Mouse (Mus musculus) heart, postnatal 0 days (tissue): ENCODE results near the gene Ago3.

Experiments used
- CTCF ChIP-seq: IDR thresholded peaks from 2 replicates; pipeline ENCODE4 v1.5.1; 2016; ENCODE audit warnings: antibody characterized with exemption, control low read depth, low read depth
- EP300 ChIP-seq: IDR thresholded peaks from 2 replicates; pipeline ENCODE4 v1.6.1; 2016; ENCODE audit warnings: antibody characterized with exemption, low read depth

DNA sequence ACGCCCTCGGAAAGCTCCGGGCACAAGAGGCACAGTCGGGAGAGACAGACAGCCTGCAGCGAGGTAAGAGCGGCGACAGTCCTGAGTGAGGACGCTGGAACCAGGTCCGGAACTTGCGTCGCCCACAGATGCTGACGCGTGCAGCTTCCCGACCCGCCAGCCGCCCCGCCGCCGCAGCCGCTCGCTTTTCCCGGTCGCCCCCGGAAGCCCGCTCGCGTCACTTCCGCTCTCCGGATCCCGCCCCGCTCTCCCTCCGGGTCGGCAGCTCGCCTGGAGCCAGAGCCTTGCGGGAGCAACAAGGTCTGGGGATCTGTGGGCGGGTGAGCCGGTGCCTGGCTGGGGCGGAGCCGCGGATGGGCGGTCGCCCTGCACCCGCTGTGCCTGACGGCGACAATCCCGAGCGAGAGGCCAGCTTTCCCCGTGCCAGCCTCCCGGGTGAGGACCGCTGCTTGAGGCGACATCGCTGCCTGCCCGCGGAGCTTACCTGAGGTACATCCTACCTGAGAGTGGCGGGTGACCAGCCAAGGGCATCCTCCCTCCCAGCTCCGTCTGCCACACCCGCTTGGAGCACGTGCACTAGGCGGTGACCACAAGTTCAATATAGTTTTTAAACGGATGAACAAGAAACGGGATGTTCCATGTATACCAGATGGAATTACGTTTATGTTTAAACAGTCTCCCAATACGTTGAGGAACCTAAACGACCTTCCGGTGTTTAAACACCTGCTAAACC lies at the start of gene Ago3:
- TF ChIP-seq CTCF, result no peak
- peak; percentile 41; the same call in 1 of the 2 replicates for TF ChIP-seq EP300
